Comparison of ENCODE assay signal across 8 mouse cellular contexts in the genomic region with DNA sequence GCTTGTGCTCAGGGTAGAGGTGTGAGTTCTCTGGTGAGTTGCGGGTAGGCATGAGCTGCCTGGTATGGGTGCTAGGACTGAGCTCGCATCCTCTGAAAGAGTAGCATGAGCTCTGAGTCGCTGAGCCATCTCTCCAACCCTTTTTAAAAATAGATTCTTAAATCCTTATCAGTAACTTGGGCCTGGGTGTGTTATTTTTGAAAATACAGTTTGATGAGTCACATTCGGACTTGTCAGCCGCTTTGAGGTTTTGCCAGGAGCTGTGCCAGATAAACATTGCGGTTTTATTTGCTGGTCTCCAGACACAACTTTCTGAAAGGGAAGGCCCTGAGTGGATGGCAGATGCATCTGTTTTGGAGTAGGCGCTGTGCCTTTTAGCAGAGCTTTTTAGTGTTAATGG. TPM values are rescaled to one million over a fixed set of nuclear protein-coding genes. Genes with fewer than 3 reads are reported as not detected.
A peak's percentile ranks its signal among the peaks of the same experiment; 100 is the strongest.
DNase-seq lines count a peak whose midpoint lies in the region; ATAC-seq lines count a peak whose summit lies in the region.

No protein-coding gene starts in this region.

- H3K9me3 ChIP-seq in midbrain, embryonic 11.5 days (ENCODE audit: control insufficient read depth, low read length): no peaks in the 10 kb centered on the region

- no peak overlapping the region for H3K4me3 ChIP-seq in midbrain, embryonic 11.5 days (ENCODE audit: low read depth, low read length)

- WGBS in midbrain, embryonic 11.5 days: 92% methylated on average over 7 of the region's 7 CpGs

- H3K36me3 ChIP-seq in midbrain, embryonic 11.5 days (ENCODE audit: control insufficient read depth, insufficient read depth, low read length): 0 out of 2 replicates have a peak, but pooled peaks cover 2% of the 10 kb centered on the region

- H3K27ac ChIP-seq in midbrain, embryonic 11.5 days (ENCODE audit: low read depth, low read length): no peak overlapping the region

- peak; percentile 44 for DNase-seq in gastrocnemius, adult 18-20 months (ENCODE audit: low spot score)
- no peak for DNase-seq in gastrocnemius, postnatal 4 days (ENCODE audit: low spot score in 2 of 2)
- DNase-seq in NIH3T3 (ENCODE audit: low read depth): peak; percentile 94
- peak; percentile 56 to 65 for DNase-seq in kidney, postnatal 4 days
- DNase-seq in right cerebral cortex, postnatal 14 days: peak; percentile 24
- no peak for DNase-seq in retina, embryonic 14.5 days (ENCODE audit: low spot score)
- DNase-seq in midbrain, embryonic 11.5 days (ENCODE audit: low spot score, missing footprints): no peak

- H3K4me2 ChIP-seq in midbrain, embryonic 11.5 days: no peak overlapping the region

- no peak overlapping the region for H3K9ac ChIP-seq in midbrain, embryonic 11.5 days (ENCODE audit: low read length)

- 0 out of 2 replicates have a peak, but pooled peaks have one; percentile 6 for ATAC-seq in granulocyte monocyte progenitor cell, adult 5-6 weeks (replicated peaks; ENCODE audit: poor library complexity, severe bottlenecking)
- ATAC-seq in midbrain, embryonic 11.5 days (ENCODE audit: low FRiP score): no peak

- no peaks in the 10 kb centered on the region for H3K27me3 ChIP-seq in midbrain, embryonic 11.5 days (ENCODE audit: control insufficient read depth, insufficient read depth, low read length)

- H3K4me1 ChIP-seq in midbrain, embryonic 11.5 days (ENCODE audit: control insufficient read depth, insufficient read depth, low read length): peaks cover 22% of the 10 kb centered on the region

RNA-seq across cellular contexts. Expression of a gene that starts 51.2 kb away (rescaled TPM):
- under 1 TPM; 0.14 to 0.17 TPM for total RNA-seq in gastrocnemius, adult 18-20 months (2021)
- under 1 TPM; 0.15 to 0.39 TPM for total RNA-seq in gastrocnemius, postnatal 4 days (2021)
- total RNA-seq in granulocyte monocyte progenitor cell, adult 5-6 weeks (2014; fragmentation: Nextera tagmentation): not detected in 2 replicates
- total RNA-seq in granulocyte monocyte progenitor cell, adult 5-6 weeks (2017): not detected in 2 replicates
- 0.19 and 0.29 TPM in 2 replicates for polyA plus RNA-seq in midbrain, embryonic 11.5 days (2014; fragmentation: Nextera tagmentation; extraction: Ambion mirVana)

Comparison
In these comparisons a context has a peak if more than half of its experiments do, and no peak if none do; other contexts are left out.
1. DNase-seq: peak in gastrocnemius, adult 18-20 months (single experiment), NIH3T3 (single experiment), kidney, postnatal 4 days (2 of 2) and right cerebral cortex, postnatal 14 days (single experiment); none in gastrocnemius, postnatal 4 days (0 of 2), retina, embryonic 14.5 days (single experiment) and midbrain, embryonic 11.5 days (single experiment).